Mouse (Mus musculus): ENCODE results near the gene N4bp2l1.

DNA sequence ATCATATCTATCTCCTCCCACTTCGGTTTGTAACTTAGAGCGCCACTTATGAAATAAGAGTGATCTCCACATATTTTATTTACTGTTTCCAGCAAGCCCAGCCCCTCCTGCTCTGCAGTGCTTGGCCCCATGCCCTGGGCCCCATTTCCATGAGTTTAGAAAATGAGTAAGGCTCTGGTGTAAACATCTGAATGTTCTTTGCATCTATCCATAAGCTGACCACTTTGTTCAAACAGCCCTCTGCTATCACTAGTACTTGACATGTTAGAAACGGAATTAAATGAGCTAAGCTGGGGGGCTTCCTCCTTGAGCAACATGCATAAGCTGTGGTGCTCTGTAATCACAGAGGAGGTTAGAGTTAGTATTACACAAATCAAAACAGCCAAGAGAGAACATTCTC is 22.6 kb downstream of the N4bp2l1 start:
- no peak for TF ChIP-seq POU5F1 (IDR thresholded peaks at IDR 0.05; ENCODE audit: borderline replicate concordance, low read length)
- no peak for TF ChIP-seq CTCF (conservative IDR thresholded peaks at IDR 0.05; ENCODE audit: low read length)
